Mouse (Mus musculus) cerebellum, adult 2 months (tissue): ENCODE measurements at regions not wholly inside any gene's neighbourhood (a gene's known extent, or its start where the extent isn't known, plus 50 kb on each side); places are given as distances from the start of the nearest gene placed in this dataset.

Experiments
- CTCF ChIP-seq: fragments of 200-500 bp; IDR thresholded peaks from 2 replicates; pipeline ENCODE4 v1.5.1; 2011; ENCODE audit warnings: low read depth, mild to moderate bottlenecking, control low read depth, low read length, moderate library complexity, borderline replicate concordance; ENCODE audit not compliant: insufficient read depth
- POLR2A ChIP-seq: fragments of 200-500 bp; IDR thresholded peaks from 2 replicates; pipeline ENCODE4 v1.6.1; 2011; ENCODE audit warnings: low read length, control low read depth, borderline replicate concordance; ENCODE audit not compliant: insufficient read depth

DNA sequence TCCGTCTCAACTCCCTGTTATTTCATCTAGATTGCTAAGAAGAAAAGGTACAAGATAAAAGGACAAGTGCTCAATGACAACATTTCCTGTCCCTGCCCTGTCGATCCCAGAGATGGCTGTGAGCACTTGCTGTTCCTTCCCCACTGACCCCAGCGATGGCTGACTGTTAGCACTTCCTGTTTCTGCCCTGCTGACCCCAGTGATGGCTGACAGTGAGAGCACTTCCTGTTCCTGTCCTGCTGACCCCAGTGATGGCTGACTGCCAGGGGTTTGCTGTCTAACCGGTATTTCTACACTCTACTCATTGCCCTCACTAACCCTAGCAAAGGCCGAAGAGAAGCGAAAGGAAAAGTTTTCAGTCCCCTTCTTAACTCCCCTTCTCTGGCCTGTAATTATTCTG, 140.3 kb downstream of the Etnk1 start:
- TF ChIP-seq CTCF, result no peak
- TF ChIP-seq POLR2A, result no peak
